Mouse (Mus musculus): ENCODE measurements around the gene Phlpp1.

Phlpp1 gene

GRCm38 (mm10) chr1:106164111-106164510 is 7.4 kb upstream of the Phlpp1 start:
- no peak for DNase-seq (ENCODE audit: low read depth)

GRCm38 (mm10) chr1:106168001-106168400 is 3.6 kb upstream of the Phlpp1 start:
- DNase-seq (ENCODE audit: low read depth), result no peak

- no peak for DNase-seq (ENCODE audit: low read depth)
Measured at GRCm38 (mm10) chr1:106168801-106169200, 2.8 kb upstream of the Phlpp1 start.

GRCm38 (mm10) chr1:106169741-106170265 is 1.7 kb upstream of the Phlpp1 start:
- DNase-seq (ENCODE audit: low read depth), result no peak

- DNase-seq (ENCODE audit: low read depth), result peak; percentile 72
Measured at GRCm38 (mm10) chr1:106172301-106172930, 864 bp downstream of the Phlpp1 start.

GRCm38 (mm10) chr1:106172931-106173371 is 1.4 kb downstream of the Phlpp1 start:
- DNase-seq (ENCODE audit: low read depth), result peak; percentile 52

GRCm38 (mm10) chr1:106173621-106174156 is 2.1 kb downstream of the Phlpp1 start:
- DNase-seq (ENCODE audit: low read depth), result no peak

GRCm38 (mm10) chr1:106174598-106174997 is 3.0 kb downstream of the Phlpp1 start:
- DNase-seq (ENCODE audit: low read depth), result no peak

GRCm38 (mm10) chr1:106175360-106175759 is 3.8 kb downstream of the Phlpp1 start:
- no peak for DNase-seq (ENCODE audit: low read depth)

- no peak for DNase-seq (ENCODE audit: low read depth)
Measured at GRCm38 (mm10) chr1:106176791-106177190, 5.2 kb downstream of the Phlpp1 start.

- no peak for DNase-seq (ENCODE audit: low read depth)
Measured at GRCm38 (mm10) chr1:106177868-106178790, 6.6 kb downstream of the Phlpp1 start.

- DNase-seq (ENCODE audit: low read depth), result no peak
Measured at GRCm38 (mm10) chr1:106183701-106184100, 12.1 kb downstream of the Phlpp1 start.

GRCm38 (mm10) chr1:106184780-106185460 is 13.4 kb downstream of the Phlpp1 start:
- no peak for DNase-seq (ENCODE audit: low read depth)

GRCm38 (mm10) chr1:106185461-106185924 is 13.9 kb downstream of the Phlpp1 start:
- no peak for DNase-seq (ENCODE audit: low read depth)

GRCm38 (mm10) chr1:106186062-106186461 is 14.5 kb downstream of the Phlpp1 start:
- no peak for DNase-seq (ENCODE audit: low read depth)

GRCm38 (mm10) chr1:106187480-106187879 is 15.9 kb downstream of the Phlpp1 start:
- DNase-seq (ENCODE audit: low read depth), result no peak

- DNase-seq (ENCODE audit: low read depth), result no peak
Measured at GRCm38 (mm10) chr1:106188756-106189155, 17.2 kb downstream of the Phlpp1 start.

- no peak for DNase-seq (ENCODE audit: low read depth)
Measured at GRCm38 (mm10) chr1:106189311-106189710, 17.8 kb downstream of the Phlpp1 start.

- no peak for DNase-seq (ENCODE audit: low read depth)
Measured at GRCm38 (mm10) chr1:106190695-106191094, 19.1 kb downstream of the Phlpp1 start.

- DNase-seq (ENCODE audit: low read depth), result no peak
Measured at GRCm38 (mm10) chr1:106191885-106192284, 20.3 kb downstream of the Phlpp1 start.

GRCm38 (mm10) chr1:106192864-106193470 is 21.4 kb downstream of the Phlpp1 start:
- no peak for DNase-seq (ENCODE audit: low read depth)
